Mouse (Mus musculus): ENCODE results near the gene Ndrg3. TPM values are rescaled to one million over a fixed set of nuclear protein-coding genes. Genes with fewer than 3 reads are reported as not detected.
"Not testable (repeated sequence)": the region's sequence is repeated elsewhere in the genome, so short reads cannot be mapped to it uniquely, and the experiment has no call there.

Ndrg3 gene
- total and polyA plus RNA-seq, 3 experiments: 14.3 to 139 (median 113) TPM

DNA sequence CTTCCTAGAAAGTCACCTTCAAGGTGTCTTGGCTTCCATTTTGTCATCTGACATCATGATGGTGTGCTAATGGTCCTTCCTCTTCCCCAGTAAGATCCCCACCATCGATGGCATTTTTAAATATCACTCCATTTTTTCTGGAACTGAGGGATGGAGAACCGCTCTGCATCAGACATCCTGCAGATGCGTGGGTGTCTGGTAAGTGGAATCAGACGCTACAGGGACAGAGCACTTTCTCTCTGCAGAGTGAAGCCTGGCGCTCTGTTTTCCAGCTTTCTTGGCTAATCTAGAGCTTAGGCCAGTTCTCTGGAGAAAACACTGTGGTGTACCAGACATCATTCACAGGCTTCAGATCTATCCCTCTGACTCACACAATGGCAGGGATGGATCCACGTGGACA, 64.2 kb downstream of the Ndrg3 start:
- peaks cover 5% of the 10 kb centered on the region for H3K9me3 ChIP-seq (replicated peaks)
- peaks cover 68% of the 10 kb centered on the region for H3K36me3 ChIP-seq (replicated peaks)

DNA sequence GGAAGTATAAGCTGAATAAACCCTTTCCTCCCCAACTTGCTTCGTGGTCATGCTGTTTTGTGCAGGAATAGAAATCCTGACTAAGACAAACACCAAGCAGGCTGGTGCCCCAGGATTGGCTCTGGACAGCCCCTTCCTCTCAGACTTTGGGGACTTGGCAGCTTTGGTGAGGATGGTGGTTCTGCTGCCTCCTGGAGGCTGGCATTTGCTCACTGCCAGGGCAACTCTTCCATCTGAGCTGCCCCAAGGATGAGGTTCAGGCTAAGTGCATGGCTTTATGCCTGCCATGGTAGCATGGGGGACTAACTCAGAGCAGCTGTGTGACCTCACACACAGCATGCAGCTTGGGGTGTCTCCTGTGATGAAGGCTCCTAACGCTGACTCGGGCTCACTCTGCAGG, 66.2 kb downstream of the Ndrg3 start:
- ATAC-seq (ENCODE audit: extremely low read depth, insufficient number of reproducible peaks, low FRiP score, poor library complexity, severe bottlenecking); H3K27me3 ChIP-seq (ENCODE audit: insufficient read depth, low read length); H3K4me3 ChIP-seq (ENCODE audit: low read depth, low read length); H3K9me3 ChIP-seq (replicated peaks); DNase-seq (ENCODE audit: low spot score): not testable (repeated sequence)
- H3K4me1 ChIP-seq (ENCODE audit: insufficient read depth, low read depth, low read length): peaks cover 73% of the 10 kb centered on the region
- peaks cover 51% of the 10 kb centered on the region for H3K36me3 ChIP-seq (replicated peaks)

More for the DNA sequence above, 64.2 kb downstream of the Ndrg3 start:
- peaks cover 81% of the 10 kb centered on the region for H3K4me1 ChIP-seq (ENCODE audit: insufficient read depth, low read depth, low read length)
- no peak for TF ChIP-seq POLR2AphosphoS5 (IDR thresholded peaks at IDR 0.05; ENCODE audit: insufficient replicate concordance, low read depth, low read length)
- TF ChIP-seq CTCF (IDR thresholded peaks at IDR 0.05; ENCODE audit: low read depth, low read length): no peak
- no peak for TF ChIP-seq GATA1 (IDR thresholded peaks at IDR 0.05; ENCODE audit: borderline replicate concordance, low read length)
- no peak for TF ChIP-seq GATA2 (IDR thresholded peaks at IDR 0.05; ENCODE audit: borderline replicate concordance, low read depth, low read length)
- TF ChIP-seq TAL1 (conservative IDR thresholded peaks at IDR 0.05; ENCODE audit: low read depth, low read length): no peak
- H3K4me3 ChIP-seq (ENCODE audit: low read depth, low read length): no peak overlapping the region
- DNase-seq (ENCODE audit: low spot score) (no peak), ATAC-seq (ENCODE audit: extremely low read depth, insufficient number of reproducible peaks, low FRiP score, poor library complexity, severe bottlenecking) (no peak)
- H3K27me3 ChIP-seq (ENCODE audit: insufficient read depth, low read length): no peaks in the 10 kb centered on the region

DNA sequence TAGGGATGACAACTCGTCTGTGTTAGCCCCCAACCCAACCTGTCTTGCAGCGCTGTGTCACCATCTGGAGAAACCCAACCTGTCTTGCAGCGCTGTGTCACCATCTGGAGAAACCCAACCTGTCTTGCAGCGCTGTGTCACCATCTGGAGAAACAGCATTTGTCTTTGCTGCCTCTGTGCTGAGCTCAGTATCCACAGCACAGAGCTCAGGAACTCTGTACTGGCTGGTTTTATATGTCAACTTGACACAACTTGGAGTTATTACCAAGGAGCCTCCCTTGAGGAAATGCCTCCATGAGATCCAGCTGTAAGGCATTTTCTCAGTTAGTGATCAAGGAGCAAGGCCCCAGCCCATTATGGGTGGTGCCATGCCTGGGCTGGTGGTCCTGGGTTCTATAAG, 66.8 kb downstream of the Ndrg3 start:
- Histone ChIP-seq H3K4me3 (ENCODE audit: low read depth, low read length) (peak overlapping the region; percentile 47; the same call in 1 of the 2 replicates), H3K36me3 (replicated peaks) (peaks cover 45% of the 10 kb centered on the region), H3K4me1 (ENCODE audit: insufficient read depth, low read depth, low read length) (peaks cover 67% of the 10 kb centered on the region)
- not testable (repeated sequence) for H3K27me3 ChIP-seq (ENCODE audit: insufficient read depth, low read length); H3K9me3 ChIP-seq (replicated peaks); DNase-seq (ENCODE audit: low spot score); ATAC-seq (ENCODE audit: extremely low read depth, insufficient number of reproducible peaks, low FRiP score, poor library complexity, severe bottlenecking)

DNA sequence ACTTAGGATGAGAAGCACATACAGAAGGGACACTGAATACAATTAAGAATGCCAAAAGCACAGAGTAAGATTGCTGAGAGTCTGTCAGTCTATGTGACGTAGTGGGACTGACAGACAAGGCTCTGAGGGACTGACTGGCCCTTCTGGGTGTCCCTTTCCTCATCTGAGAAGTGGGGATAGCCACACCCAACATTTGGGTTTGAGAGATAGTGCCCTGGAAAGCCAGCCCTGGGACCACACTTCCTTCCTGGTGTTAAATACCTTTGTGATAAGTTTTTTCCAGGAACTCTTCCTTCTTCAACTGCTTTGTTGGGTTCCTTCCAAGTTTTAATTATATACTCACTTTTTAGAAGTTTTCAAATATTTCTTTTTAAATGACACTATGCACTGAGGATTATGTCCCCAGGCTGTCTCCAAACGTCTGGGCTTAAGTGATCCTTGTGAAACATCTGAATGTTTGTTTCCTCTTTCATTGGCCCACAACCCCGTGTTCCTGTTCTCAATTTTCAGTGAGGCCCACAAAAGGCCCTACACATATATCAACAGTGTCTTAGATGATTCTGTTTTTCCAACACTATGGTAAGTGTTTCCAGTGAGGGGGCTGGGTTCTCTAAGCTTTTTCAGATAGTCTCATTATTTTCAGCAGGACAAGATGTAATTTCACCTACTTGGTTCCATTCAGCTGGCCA, 67.5 kb downstream of the Ndrg3 start:
- H3K4me3 ChIP-seq (ENCODE audit: low read depth, low read length): peak overlapping the region; percentile 47; the same call in 1 of the 2 replicates
- DNase-seq (ENCODE audit: low spot score): peak; percentile 73
- no peak for TF ChIP-seq CTCF (IDR thresholded peaks at IDR 0.05; ENCODE audit: low read depth, low read length)
- TF ChIP-seq TAL1 (conservative IDR thresholded peaks at IDR 0.05; ENCODE audit: low read depth, low read length): peak; percentile 60
- no peak for TF ChIP-seq GATA1 (IDR thresholded peaks at IDR 0.05; ENCODE audit: borderline replicate concordance, low read length)
- no peak for TF ChIP-seq POLR2AphosphoS5 (IDR thresholded peaks at IDR 0.05; ENCODE audit: insufficient replicate concordance, low read depth, low read length)
- peak; percentile 79 for ATAC-seq (ENCODE audit: extremely low read depth, insufficient number of reproducible peaks, low FRiP score, poor library complexity, severe bottlenecking)
- no peaks in the 10 kb centered on the region for H3K27me3 ChIP-seq (ENCODE audit: insufficient read depth, low read length)
- peaks cover 38% of the 10 kb centered on the region for H3K36me3 ChIP-seq (replicated peaks)
- peaks cover 60% of the 10 kb centered on the region for H3K4me1 ChIP-seq (ENCODE audit: insufficient read depth, low read depth, low read length)
- peaks cover 5% of the 10 kb centered on the region for H3K9me3 ChIP-seq (replicated peaks)

DNA sequence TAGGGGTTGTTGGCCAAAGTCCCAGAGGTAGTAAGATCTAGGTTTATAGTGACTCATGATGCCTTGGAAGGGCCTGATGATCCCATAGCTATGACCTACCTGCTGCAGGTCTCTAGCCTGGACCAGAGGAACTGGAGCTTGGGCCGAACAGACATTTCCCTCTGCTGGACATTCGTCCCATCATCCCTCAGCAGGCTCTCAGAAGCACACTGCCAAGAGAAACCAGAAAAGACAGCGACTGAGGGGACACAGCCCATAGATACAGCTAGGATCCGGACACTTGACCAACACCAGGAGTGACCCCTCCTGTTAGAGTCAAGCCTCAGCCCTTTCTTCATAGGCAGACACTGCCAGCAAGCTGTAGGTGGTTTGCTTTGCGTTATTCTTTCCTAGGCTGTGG, 68.8 kb downstream of the Ndrg3 start:
- peak; percentile 0 for DNase-seq (ENCODE audit: low spot score)
- H3K9me3 ChIP-seq (replicated peaks): peaks cover 5% of the 10 kb centered on the region
- ATAC-seq (ENCODE audit: extremely low read depth, insufficient number of reproducible peaks, low FRiP score, poor library complexity, severe bottlenecking): no peak
- H3K4me1 ChIP-seq (ENCODE audit: insufficient read depth, low read depth, low read length): peaks cover 47% of the 10 kb centered on the region
- TF ChIP-seq GATA1 (IDR thresholded peaks at IDR 0.05; ENCODE audit: borderline replicate concordance, low read length) (no peak), POLR2AphosphoS5 (IDR thresholded peaks at IDR 0.05; ENCODE audit: insufficient replicate concordance, low read depth, low read length) (no peak), GATA2 (IDR thresholded peaks at IDR 0.05; ENCODE audit: borderline replicate concordance, low read depth, low read length) (no peak), CTCF (IDR thresholded peaks at IDR 0.05; ENCODE audit: low read depth, low read length) (no peak), TAL1 (conservative IDR thresholded peaks at IDR 0.05; ENCODE audit: low read depth, low read length) (no peak)
- peaks cover 26% of the 10 kb centered on the region for H3K36me3 ChIP-seq (replicated peaks)
- no peak overlapping the region; the same call in 1 of the 2 replicates for H3K4me3 ChIP-seq (ENCODE audit: low read depth, low read length)
- no peaks in the 10 kb centered on the region for H3K27me3 ChIP-seq (ENCODE audit: insufficient read depth, low read length)

DNA sequence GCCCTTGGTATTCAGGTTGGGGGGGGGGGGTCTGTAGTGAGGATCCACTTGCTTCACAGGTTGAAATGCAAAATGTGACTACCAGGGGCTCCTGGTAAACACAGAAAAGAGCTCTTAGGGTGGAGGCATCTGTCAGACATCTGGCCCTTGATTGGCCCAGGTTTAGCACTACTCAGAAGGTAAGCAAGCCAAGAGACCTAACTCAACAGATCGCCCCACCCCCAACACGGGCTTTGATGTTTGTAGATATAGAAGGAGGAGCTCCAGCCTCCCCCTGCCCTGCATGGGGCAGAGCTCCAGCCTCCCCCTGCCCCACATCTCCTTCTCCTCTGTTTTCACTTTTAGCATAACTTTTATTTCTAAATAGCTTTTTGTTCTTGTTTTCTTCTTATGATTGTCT, 72.1 kb downstream of the Ndrg3 start:
- ATAC-seq (ENCODE audit: extremely low read depth, insufficient number of reproducible peaks, low FRiP score, poor library complexity, severe bottlenecking) (no peak), DNase-seq (ENCODE audit: low spot score) (no peak)
- Histone ChIP-seq H3K27me3 (ENCODE audit: insufficient read depth, low read length) (no peaks in the 10 kb centered on the region), H3K9me3 (replicated peaks) (no peaks in the 10 kb centered on the region; the same call in 1 of the 2 replicates), H3K4me3 (ENCODE audit: low read depth, low read length) (no peak overlapping the region), H3K4me1 (ENCODE audit: insufficient read depth, low read depth, low read length) (peaks cover 32% of the 10 kb centered on the region), H3K36me3 (replicated peaks) (no peaks in the 10 kb centered on the region)
- TF ChIP-seq GATA2 (IDR thresholded peaks at IDR 0.05; ENCODE audit: borderline replicate concordance, low read depth, low read length) (no peak), TAL1 (conservative IDR thresholded peaks at IDR 0.05; ENCODE audit: low read depth, low read length) (no peak), POLR2AphosphoS5 (IDR thresholded peaks at IDR 0.05; ENCODE audit: insufficient replicate concordance, low read depth, low read length) (no peak), CTCF (IDR thresholded peaks at IDR 0.05; ENCODE audit: low read depth, low read length) (no peak), GATA1 (IDR thresholded peaks at IDR 0.05; ENCODE audit: borderline replicate concordance, low read length) (no peak)

DNA sequence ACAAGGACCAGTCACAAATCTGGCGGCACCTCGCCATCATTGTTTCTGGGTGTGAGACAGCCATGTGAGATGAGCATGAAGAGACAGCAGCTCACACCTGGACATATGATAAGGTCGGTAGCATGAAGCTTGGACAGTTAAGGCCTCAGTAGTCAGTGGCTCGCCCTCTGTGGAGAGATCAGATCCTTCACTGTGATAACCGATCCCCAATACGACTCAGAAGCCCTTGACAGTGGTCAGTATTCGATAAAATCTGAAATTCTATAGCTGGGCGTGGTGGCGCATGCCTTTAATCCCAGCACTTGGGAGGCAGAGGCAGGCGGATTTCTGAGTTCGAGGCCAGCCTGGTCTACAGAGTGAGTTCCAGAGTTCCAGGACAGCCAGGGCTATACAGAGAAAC, 72.7 kb downstream of the Ndrg3 start:
- not testable (repeated sequence) for H3K4me3 ChIP-seq (ENCODE audit: low read depth, low read length); H3K27me3 ChIP-seq (ENCODE audit: insufficient read depth, low read length); ATAC-seq (ENCODE audit: extremely low read depth, insufficient number of reproducible peaks, low FRiP score, poor library complexity, severe bottlenecking); DNase-seq (ENCODE audit: low spot score); H3K9me3 ChIP-seq (replicated peaks); H3K36me3 ChIP-seq (replicated peaks)
- H3K4me1 ChIP-seq (ENCODE audit: insufficient read depth, low read depth, low read length): peaks cover 30% of the 10 kb centered on the region

Measured in G1E (cell line).